Comparison of ENCODE assay signal across 2 mouse cellular contexts in genomic region chr11:58815676-58816075, GRCm38 (mm10).
TF ChIP-seq lines count a peak whose summit lies in the region.

No protein-coding gene starts in this region.

TF ChIP-seq in CH12.LX, 34 proteins besides CTCF, POLR2A, EP300 and RAD21 (continued from another document):
- TF ChIP-seq CHD2 (IDR thresholded peaks at IDR 0.05; ENCODE audit: low read length) (no peak), JUN (IDR thresholded peaks at IDR 0.05; ENCODE audit: insufficient read depth, low read depth, low read length) (no peak), MEF2A (IDR thresholded peaks at IDR 0.05; ENCODE audit: borderline replicate concordance, low read depth, low read length) (no peak)

TF ChIP-seq in ES-E14, 5 proteins besides CTCF, POLR2A, EP300 and RAD21 (continued from another document):
- TF ChIP-seq ZNF384 (IDR thresholded peaks at IDR 0.05; ENCODE audit: low read depth, low read length) = no peak
